ENCODE assay signal across 8 mouse cellular contexts in genomic region chr7:64391479-64391878, GRCm38 (mm10). TPM values are rescaled to one million over a fixed set of nuclear protein-coding genes. Genes with fewer than 3 reads are reported as not detected.
DNase-seq lines count a peak whose midpoint lies in the region; ATAC-seq and TF ChIP-seq lines count a peak whose summit lies in the region.

No protein-coding gene starts in this region.

- no peaks in the 10 kb centered on the region; the same call in 1 of the 2 replicates for H3K4me1 ChIP-seq in kidney, adult 2 months (ENCODE audit: control insufficient read depth, insufficient read depth, low read length)
- H3K4me1 ChIP-seq in forebrain, embryonic 10.5 days: peaks cover 24% of the 10 kb centered on the region
- 0 out of 2 replicates have a peak, but pooled peaks cover 2% of the 10 kb centered on the region for H3K4me1 ChIP-seq in limb, embryonic 11.5 days (ENCODE audit: control insufficient read depth, insufficient read depth, low read length)
- peaks cover 9% of the 10 kb centered on the region; the same call in 1 of the 2 replicates for H3K4me1 ChIP-seq in neural tube, embryonic 12.5 days

- peak overlapping the region; percentile 81 for H3K4me3 ChIP-seq in kidney, adult 2 months (ENCODE audit: insufficient read depth, low read depth, low read length)
- peak overlapping the region; percentile 78 for H3K4me3 ChIP-seq in forebrain, embryonic 10.5 days
- H3K4me3 ChIP-seq in limb, embryonic 11.5 days (ENCODE audit: low read depth, low read length): peak overlapping the region; percentile 69
- H3K4me3 ChIP-seq in neural tube, embryonic 12.5 days: peak overlapping the region; percentile 58

- no peaks in the 10 kb centered on the region for H3K27me3 ChIP-seq in kidney, adult 2 months (replicated peaks; ENCODE audit: control insufficient read depth, insufficient read depth, low read length)
- no peaks in the 10 kb centered on the region for H3K27me3 ChIP-seq in forebrain, embryonic 10.5 days (ENCODE audit: poor library complexity, severe bottlenecking)
- no peaks in the 10 kb centered on the region for H3K27me3 ChIP-seq in limb, embryonic 11.5 days (ENCODE audit: control insufficient read depth, insufficient read depth, low read length)
- H3K27me3 ChIP-seq in neural tube, embryonic 12.5 days (replicated peaks): no peaks in the 10 kb centered on the region

- no peak overlapping the region for H3K27ac ChIP-seq in kidney, adult 2 months (ENCODE audit: insufficient read depth, low read depth, low read length)
- peak overlapping the region; percentile 90 for H3K27ac ChIP-seq in forebrain, embryonic 10.5 days
- H3K27ac ChIP-seq in limb, embryonic 11.5 days (replicated peaks; ENCODE audit: low read depth, low read length): no peak overlapping the region
- no peak overlapping the region for H3K27ac ChIP-seq in neural tube, embryonic 12.5 days

- H3K9ac ChIP-seq in limb, embryonic 11.5 days (ENCODE audit: low read length): peak overlapping the region; percentile 70
- peak overlapping the region; percentile 62 for H3K9ac ChIP-seq in neural tube, embryonic 12.5 days

- 1% methylated on average over 8 of the region's 8 CpGs for WGBS in kidney, adult 2 months
- WGBS in forebrain, embryonic 10.5 days: 3% methylated on average over 8 of the region's 8 CpGs
- WGBS in limb, embryonic 11.5 days: 4% methylated on average over 8 of the region's 8 CpGs
- WGBS in neural tube, embryonic 12.5 days: 6% methylated on average over 8 of the region's 8 CpGs

- no peak for TF ChIP-seq CTCF in kidney, adult 2 months (conservative IDR thresholded peaks at IDR 0.05; ENCODE audit: insufficient read depth, insufficient read length, low read depth, low read length)

- ATAC-seq in limb, embryonic 11.5 days (ENCODE audit: insufficient number of reproducible peaks, low FRiP score, low TSS enrichment, low read depth): no peak
- ATAC-seq in neural tube, embryonic 12.5 days (ENCODE audit: low FRiP score, low read depth): no peak

- peak overlapping the region; percentile 65 for H3K4me2 ChIP-seq in limb, embryonic 11.5 days (ENCODE audit: low read depth, severe bottlenecking)
- H3K4me2 ChIP-seq in neural tube, embryonic 12.5 days (replicated peaks): peak overlapping the region; percentile 95

- H3K9me3 ChIP-seq in forebrain, embryonic 10.5 days: no peaks in the 10 kb centered on the region
- H3K9me3 ChIP-seq in limb, embryonic 11.5 days (ENCODE audit: control insufficient read depth, low read length): no peaks in the 10 kb centered on the region
- H3K9me3 ChIP-seq in neural tube, embryonic 12.5 days: no peaks in the 10 kb centered on the region

- no peak for DNase-seq in kidney, adult 2 months
- DNase-seq in kidney, adult 18-20 months: no peak
- DNase-seq in MEL-GATA-1-ER (ENCODE audit: extremely low read depth, low read depth): peak; percentile 41
- DNase-seq in forebrain, embryonic 10.5 days (ENCODE audit: extremely low spot score, low spot score): no peak
- DNase-seq in limb, embryonic 11.5 days (ENCODE audit: low spot score): peak; percentile 35
- no peak for DNase-seq in left cerebral cortex, adult 18-20 months (ENCODE audit: low spot score in 2 of 2)
- no peak for DNase-seq in urinary bladder, adult 2 months (ENCODE audit: low spot score)

- no peak for TF ChIP-seq POLR2A in kidney, adult 2 months (IDR thresholded peaks at IDR 0.05; ENCODE audit: low read depth, low read length)

- peaks cover 2% of the 10 kb centered on the region; the same call in 1 of the 2 replicates for H3K36me3 ChIP-seq in kidney, adult 2 months (ENCODE audit: control insufficient read depth, insufficient read depth, low read length)
- peaks cover 35% of the 10 kb centered on the region for H3K36me3 ChIP-seq in forebrain, embryonic 10.5 days (replicated peaks)
- H3K36me3 ChIP-seq in limb, embryonic 11.5 days (ENCODE audit: control insufficient read depth, insufficient read depth, low read length): peaks cover 5% of the 10 kb centered on the region; the same call in 1 of the 2 replicates
- peaks cover 23% of the 10 kb centered on the region for H3K36me3 ChIP-seq in neural tube, embryonic 12.5 days

RNA-seq across cellular contexts. Expression of gene Mphosph10, which starts 0.6 kb away (rescaled TPM):
- polyA plus RNA-seq in kidney, adult 2 months (2012; rRNA removed): 0.95 and 1.5 TPM in 2 replicates
- 58.8 and 64.7 TPM in 2 replicates for polyA plus RNA-seq in forebrain, embryonic 10.5 days (2016; fragmentation: Nextera tagmentation; extraction: Ambion mirVana)
- polyA plus RNA-seq in limb, embryonic 11.5 days (2014; fragmentation: Nextera tagmentation; extraction: Ambion mirVana): 55.1 and 61.8 TPM in 2 replicates
- polyA plus RNA-seq in neural tube, embryonic 12.5 days (2016; fragmentation: Nextera tagmentation; extraction: Ambion mirVana): 38.9 and 46.6 TPM in 2 replicates
- 10 to 100 TPM; 18.2 to 22.4 TPM for total RNA-seq in left cerebral cortex, adult 18-20 months (2021)
- polyA plus RNA-seq in urinary bladder, adult 2 months (2012; rRNA removed): 13.4 and 14.1 TPM in 2 replicates

RNA-seq across cellular contexts. Expression of gene Mcee, which starts 0.9 kb away (rescaled TPM):
- 77.6 and 106 TPM in 2 replicates for polyA plus RNA-seq in kidney, adult 2 months (2012; rRNA removed)
- 40.3 and 43.8 TPM in 2 replicates for polyA plus RNA-seq in forebrain, embryonic 10.5 days (2016; fragmentation: Nextera tagmentation; extraction: Ambion mirVana)
- polyA plus RNA-seq in limb, embryonic 11.5 days (2014; fragmentation: Nextera tagmentation; extraction: Ambion mirVana): 45.6 and 50.1 TPM in 2 replicates
- polyA plus RNA-seq in neural tube, embryonic 12.5 days (2016; fragmentation: Nextera tagmentation; extraction: Ambion mirVana): 34.8 and 40.6 TPM in 2 replicates
- total RNA-seq in left cerebral cortex, adult 18-20 months (2021): 10 to 100 TPM; 42.1 to 44.3 TPM
- 68.9 and 85.7 TPM in 2 replicates for polyA plus RNA-seq in urinary bladder, adult 2 months (2012; rRNA removed)

RNA-seq across cellular contexts. Expression of gene Fan1, which starts 17.6 kb away (rescaled TPM):
- polyA plus RNA-seq in kidney, adult 2 months (2012; rRNA removed): 2.8 and 3.2 TPM in 2 replicates
- polyA plus RNA-seq in forebrain, embryonic 10.5 days (2016; fragmentation: Nextera tagmentation; extraction: Ambion mirVana): 9.5 and 10.4 TPM in 2 replicates
- 7.6 and 8.7 TPM in 2 replicates for polyA plus RNA-seq in limb, embryonic 11.5 days (2014; fragmentation: Nextera tagmentation; extraction: Ambion mirVana)
- 6.8 and 8.5 TPM in 2 replicates for polyA plus RNA-seq in neural tube, embryonic 12.5 days (2016; fragmentation: Nextera tagmentation; extraction: Ambion mirVana)
- 10 to 100 TPM; 10.6 to 10.7 TPM for total RNA-seq in left cerebral cortex, adult 18-20 months (2021)
- polyA plus RNA-seq in urinary bladder, adult 2 months (2012; rRNA removed): 3.7 and 4.4 TPM in 2 replicates

Comparison
In these comparisons a context has a peak if more than half of its experiments do, and no peak if none do; other contexts are left out.
1. DNase-seq: peak in MEL-GATA-1-ER (single experiment) and limb, embryonic 11.5 days (single experiment); none in kidney, adult 2 months (single experiment), kidney, adult 18-20 months (single experiment), forebrain, embryonic 10.5 days (single experiment), left cerebral cortex, adult 18-20 months (0 of 2) and urinary bladder, adult 2 months (single experiment).
2. Peak in every context shown above with its lines, with median percentiles within 50 percentile points of each other: H3K4me3 ChIP-seq.